Comparison of ENCODE assay signal across 9 mouse cellular contexts in the genomic region with DNA sequence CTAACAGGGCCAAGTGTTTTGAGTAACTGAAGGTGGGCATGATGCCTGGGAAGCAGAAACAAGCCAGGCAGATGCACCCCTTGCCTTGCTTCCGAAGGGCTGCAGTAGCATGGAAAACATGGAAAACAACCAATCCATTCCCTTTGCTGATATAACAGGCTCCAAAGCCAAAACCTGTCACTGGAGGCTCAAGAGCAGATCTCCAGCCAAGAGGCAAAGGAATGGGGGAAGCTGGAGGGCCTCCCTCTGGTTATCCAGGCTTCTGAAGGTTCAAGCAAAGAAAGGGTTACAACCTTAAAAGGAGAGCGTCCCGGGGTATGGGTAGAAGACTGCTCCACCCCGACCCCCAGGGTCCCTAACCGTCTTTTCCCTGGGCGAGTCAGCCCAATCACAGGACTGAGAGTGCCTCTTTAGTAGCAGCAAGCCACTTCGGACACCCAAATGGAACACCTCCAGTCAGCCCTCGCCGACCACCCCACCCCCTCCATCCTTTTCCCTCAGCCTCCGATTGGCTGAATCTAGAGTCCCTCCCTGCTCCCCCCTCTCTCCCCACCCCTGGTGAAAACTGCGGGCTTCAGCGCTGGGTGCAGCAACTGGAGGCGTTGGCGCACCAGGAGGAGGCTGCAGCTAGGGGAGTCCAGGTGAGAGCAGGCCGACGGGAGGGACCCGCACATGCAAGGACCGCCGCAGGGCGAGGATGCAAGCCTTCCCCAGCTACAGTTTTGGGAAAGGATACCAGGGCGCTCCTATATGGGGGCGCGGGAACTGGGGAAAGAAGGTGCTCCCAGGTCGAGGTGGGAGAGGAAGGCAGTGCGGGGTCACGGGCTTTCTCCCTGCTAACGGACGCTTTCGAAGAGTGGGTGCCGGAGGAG. TPM values are rescaled to one million over a fixed set of nuclear protein-coding genes. Genes with fewer than 3 reads are reported as not detected.
A peak's percentile ranks its signal among the peaks of the same experiment; 100 is the strongest.
DNase-seq lines count a peak whose midpoint lies in the region; ATAC-seq and TF ChIP-seq lines count a peak whose summit lies in the region.
"Had no signal": no experiment of that assay in that cellular context is flagged by ENCODE, and none has a peak within 500 bp of the region (broad histone marks: within the 10 kb centered on the region; RNA-seq: fewer than 3 reads in every experiment).

A gene (plus strand): TSS at position 549 of the 872 bp plus-strand sequence.

- H3K4me1 ChIP-seq in hindbrain, embryonic 16.5 days (ENCODE audit: control insufficient read depth, insufficient read depth, low read depth, low read length): peaks cover 12% of the 10 kb centered on the region
- 0 out of 2 replicates have a peak, but pooled peaks cover 5% of the 10 kb centered on the region for H3K4me1 ChIP-seq in midbrain, embryonic 14.5 days (ENCODE audit: control insufficient read depth, insufficient read depth, low read length)

- peak within 1 kb of the TSS; percentile 69 for H3K4me3 ChIP-seq in gastrocnemius, adult 2 months
- peak within 1 kb of the TSS; percentile 56 for H3K4me3 ChIP-seq in hindbrain, embryonic 16.5 days (ENCODE audit: low read length)
- peak within 1 kb of the TSS; percentile 30 for H3K4me3 ChIP-seq in midbrain, embryonic 14.5 days (replicated peaks; ENCODE audit: low read depth, low read length)
- H3K4me3 ChIP-seq: myocyte had no signal

- H3K27ac ChIP-seq in gastrocnemius, adult 2 months: peak within 1 kb of the TSS; percentile 72
- peak within 1 kb of the TSS; percentile 17; the same call in 1 of the 2 replicates for H3K27ac ChIP-seq in hindbrain, embryonic 16.5 days (ENCODE audit: low read depth, low read length)
- H3K27ac ChIP-seq in midbrain, embryonic 14.5 days (replicated peaks; ENCODE audit: low read depth, low read length): no peak within 1 kb of the TSS

- H3K9ac ChIP-seq in hindbrain, embryonic 16.5 days (ENCODE audit: low read depth, low read length): peak within 1 kb of the TSS; percentile 71
- peak within 1 kb of the TSS; percentile 3; the same call in 1 of the 2 replicates for H3K9ac ChIP-seq in midbrain, embryonic 14.5 days (replicated peaks; ENCODE audit: low read length)

- peak; percentile 15 for DNase-seq in ovary, postnatal 10 days (ENCODE audit: low spot score)
- DNase-seq in ovary, adult 18-20 months (ENCODE audit: low spot score): no peak
- peak; percentile 58 to 62 for DNase-seq in cerebellum, postnatal 36 days
- peak; percentile 67 for DNase-seq in gastrocnemius, adult 2 months
- peak; percentile 64 to 72 for DNase-seq in left cerebral cortex, adult 8-10 months (ENCODE audit: low spot score in 2 of 2)
- DNase-seq in midbrain, embryonic 14.5 days: peak; percentile 73
- peak; percentile 91 for DNase-seq in telencephalon, adult 2 months (ENCODE audit: low read depth, low spot score)

- under 1% methylated on average over 30 of the region's 30 CpGs for WGBS in hindbrain, embryonic 16.5 days
- WGBS in midbrain, embryonic 14.5 days: 1% methylated on average over 30 of the region's 30 CpGs

- H3K9me3 ChIP-seq in hindbrain, embryonic 16.5 days (ENCODE audit: control insufficient read depth, low read length): no peaks in the 10 kb centered on the region
- no peaks in the 10 kb centered on the region for H3K9me3 ChIP-seq in midbrain, embryonic 14.5 days (ENCODE audit: control insufficient read depth, low read length)

- no peaks in the 10 kb centered on the region for H3K36me3 ChIP-seq in hindbrain, embryonic 16.5 days (ENCODE audit: control insufficient read depth, insufficient read depth, low read length)
- H3K36me3 ChIP-seq in midbrain, embryonic 14.5 days (ENCODE audit: control insufficient read depth, insufficient read depth, low read length): no peaks in the 10 kb centered on the region

- peak within 1 kb of the TSS; percentile 82 for H3K4me2 ChIP-seq in hindbrain, embryonic 16.5 days (ENCODE audit: low read length)
- peak within 1 kb of the TSS; percentile 65 for H3K4me2 ChIP-seq in midbrain, embryonic 14.5 days (ENCODE audit: low read length)

- TF ChIP-seq CTCF in gastrocnemius, adult 2 months (IDR thresholded peaks at IDR 0.05): no peak

- peaks cover 27% of the 10 kb centered on the region for H3K27me3 ChIP-seq in hindbrain, embryonic 16.5 days (replicated peaks; ENCODE audit: control insufficient read depth, insufficient read depth, low read length)
- H3K27me3 ChIP-seq in midbrain, embryonic 14.5 days (ENCODE audit: control insufficient read depth, insufficient read depth, low read length): peaks cover 23% of the 10 kb centered on the region

- ATAC-seq in hindbrain, embryonic 16.5 days: peak; percentile 91
- ATAC-seq in midbrain, embryonic 14.5 days (ENCODE audit: low FRiP score, low TSS enrichment): 0 out of 2 replicates have a peak, but pooled peaks have one; percentile 24

- intact Hi-C loops in gastrocnemius, adult 2 months (cut with DNase I): no loop called here

RNA-seq across cellular contexts. Expression of the gene that starts here (rescaled TPM):
- 1 to 10 TPM; 9.3 to 9.8 TPM for total RNA-seq in gastrocnemius, adult 2 months (2021)
- polyA plus RNA-seq in hindbrain, embryonic 16.5 days (2015; fragmentation: Nextera tagmentation; extraction: Ambion mirVana): 10.2 and 18.7 TPM in 2 replicates
- total RNA-seq in left cerebral cortex, adult 8-10 months (2022): 1,000 to 10,000 TPM in 2 of 4 experiments, 100 to 1,000 TPM in 2; 845 to 4,044 (median 2,168) TPM
- 1.6 and 1.8 TPM in 2 replicates for polyA plus RNA-seq in midbrain, embryonic 14.5 days (2014; fragmentation: Nextera tagmentation; extraction: Ambion mirVana)
- polyA plus RNA-seq: myocyte had no signal

Comparison
In these comparisons a context has a peak if more than half of its experiments do, and no peak if none do; other contexts are left out.
1. RNA of the gene that starts here (total RNA-seq): 845 to 4,044 TPM in left cerebral cortex, adult 8-10 months; 9.3 to 9.8 TPM in gastrocnemius, adult 2 months; every median in the first group is over 10 times any median in the second.
2. Peak in every context shown above with its lines, with median percentiles within 50 percentile points of each other: H3K4me3 ChIP-seq.